Mouse (Mus musculus): ENCODE measurements around the gene Csdc2. TPM values are rescaled to one million over a fixed set of nuclear protein-coding genes. Genes with fewer than 3 reads are reported as not detected.

The Csdc2 gene
- polyA plus RNA-seq, 1 experiment: 4.9 TPM

DNA sequence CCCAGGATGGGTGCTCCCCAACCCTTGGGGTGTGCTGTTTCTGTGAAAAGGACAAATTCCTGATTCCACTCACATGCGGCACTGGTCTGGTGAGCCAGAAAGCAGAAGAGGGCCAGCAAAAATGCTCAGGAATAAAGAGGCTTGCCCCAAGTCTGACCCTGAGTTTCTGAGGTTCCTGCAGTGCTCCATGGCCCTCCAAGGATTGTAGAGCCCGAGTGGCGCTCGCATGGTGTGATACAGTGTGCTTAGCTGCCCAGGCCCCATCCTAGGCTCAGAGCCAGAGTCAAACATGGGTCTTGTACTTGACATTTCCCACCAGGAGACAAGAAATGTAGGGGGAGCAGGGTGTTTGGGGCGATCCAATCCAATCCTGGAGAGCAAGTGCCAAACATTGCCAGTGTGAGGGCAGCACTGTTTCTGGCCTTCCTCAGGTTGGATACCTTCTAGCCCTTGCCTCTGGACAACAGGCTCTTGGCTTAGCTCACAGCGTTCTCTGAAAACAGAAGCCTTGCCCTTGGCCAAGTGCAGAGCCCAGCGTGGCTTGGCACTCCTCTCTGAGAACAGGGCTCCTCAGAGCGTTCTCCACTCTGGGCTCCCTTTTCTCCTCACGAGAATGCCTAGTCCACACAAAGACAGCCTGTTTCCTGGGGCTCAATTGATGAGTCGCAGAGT lies 15.9 kb upstream of the Csdc2 start:
- Histone ChIP-seq H3K27ac (ENCODE audit: insufficient read depth, low read length) (no peak overlapping the region), H3K4me3 (ENCODE audit: low read depth, low read length) (no peak overlapping the region), H3K9me3 (replicated peaks; ENCODE audit: control insufficient read depth, insufficient read depth, low read length, poor library complexity, severe bottlenecking) (no peaks in the 10 kb centered on the region), H3K4me1 (ENCODE audit: control insufficient read depth, insufficient read depth, low read length) (no peaks in the 10 kb centered on the region), H3K36me3 (ENCODE audit: control insufficient read depth, insufficient read depth, low read length, poor library complexity, severe bottlenecking) (peaks cover 3% of the 10 kb centered on the region; the same call in 1 of the 2 replicates), H3K9ac (ENCODE audit: low read depth, poor library complexity, severe bottlenecking) (no peak overlapping the region), H3K27me3 (ENCODE audit: control insufficient read depth, insufficient read depth, low read length, poor library complexity, severe bottlenecking) (no peaks in the 10 kb centered on the region)
- TF ChIP-seq EP300 (IDR thresholded peaks at IDR 0.05; ENCODE audit: insufficient read depth, low read depth, low read length) (no peak), POLR2A (IDR thresholded peaks at IDR 0.05; ENCODE audit: insufficient read depth, low read length) (no peak), CTCF (IDR thresholded peaks at IDR 0.05; ENCODE audit: low read depth, low read length) (no peak)

DNA sequence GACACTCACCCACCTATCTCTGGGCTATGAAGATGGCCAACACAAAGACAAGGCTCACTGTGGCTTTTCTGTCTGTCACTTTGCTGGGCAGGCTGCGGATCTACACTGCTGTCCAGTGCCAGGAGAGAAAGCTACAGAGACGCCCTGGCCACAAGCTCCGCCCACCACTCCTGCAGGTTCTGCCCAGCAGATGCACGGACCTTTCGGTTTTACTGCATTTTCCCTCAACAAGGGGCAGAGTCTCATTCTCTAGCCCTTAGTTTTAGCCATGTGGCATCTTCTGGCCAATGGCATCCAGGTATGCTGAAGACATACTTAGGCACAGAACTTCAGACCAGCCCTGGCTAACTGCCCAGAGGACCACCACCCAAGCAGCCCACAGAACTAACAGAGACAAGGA lies 15.3 kb upstream of the Csdc2 start:
- no peaks in the 10 kb centered on the region for H3K36me3 ChIP-seq (ENCODE audit: control insufficient read depth, insufficient read depth, low read length, poor library complexity, severe bottlenecking)
- H3K27me3 ChIP-seq (ENCODE audit: control insufficient read depth, insufficient read depth, low read length, poor library complexity, severe bottlenecking): no peaks in the 10 kb centered on the region
- TF ChIP-seq CTCF (IDR thresholded peaks at IDR 0.05; ENCODE audit: low read depth, low read length) (no peak), POLR2A (IDR thresholded peaks at IDR 0.05; ENCODE audit: insufficient read depth, low read length) (no peak)
- H3K9me3 ChIP-seq (replicated peaks; ENCODE audit: control insufficient read depth, insufficient read depth, low read length, poor library complexity, severe bottlenecking): no peaks in the 10 kb centered on the region
- no peak overlapping the region for H3K27ac ChIP-seq (ENCODE audit: insufficient read depth, low read length)
- no peaks in the 10 kb centered on the region for H3K4me1 ChIP-seq (ENCODE audit: control insufficient read depth, insufficient read depth, low read length)
- no peak overlapping the region for H3K4me3 ChIP-seq (ENCODE audit: low read depth, low read length)
- no peak overlapping the region for H3K9ac ChIP-seq (ENCODE audit: low read depth, poor library complexity, severe bottlenecking)

DNA sequence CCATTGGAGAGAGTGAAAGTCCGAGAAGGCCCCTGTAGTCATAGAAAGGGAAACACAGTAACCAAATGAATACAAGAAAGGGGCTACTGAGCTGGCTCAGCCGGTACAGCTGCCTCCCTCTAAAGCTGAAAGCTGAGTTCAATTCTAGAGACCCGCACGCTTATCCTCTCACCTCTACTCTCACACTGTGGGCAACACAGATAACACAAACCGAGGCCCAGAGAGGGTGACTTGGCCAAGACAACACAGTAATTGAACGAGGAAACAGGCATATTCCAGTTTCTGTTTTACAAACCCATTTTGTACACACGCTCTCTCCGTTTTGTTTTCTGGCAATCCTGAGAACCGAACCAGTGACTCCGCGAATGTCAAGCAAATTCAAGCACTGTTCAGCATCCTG lies 11.6 kb upstream of the Csdc2 start:
- Histone ChIP-seq H3K36me3 (ENCODE audit: control insufficient read depth, insufficient read depth, low read length, poor library complexity, severe bottlenecking) (no peaks in the 10 kb centered on the region), H3K4me1 (ENCODE audit: control insufficient read depth, insufficient read depth, low read length) (no peaks in the 10 kb centered on the region), H3K4me3 (ENCODE audit: low read depth, low read length) (peak overlapping the region; percentile 77), H3K27ac (ENCODE audit: insufficient read depth, low read length) (no peak overlapping the region), H3K27me3 (ENCODE audit: control insufficient read depth, insufficient read depth, low read length, poor library complexity, severe bottlenecking) (no peaks in the 10 kb centered on the region), H3K9me3 (replicated peaks; ENCODE audit: control insufficient read depth, insufficient read depth, low read length, poor library complexity, severe bottlenecking) (no peaks in the 10 kb centered on the region), H3K9ac (ENCODE audit: low read depth, poor library complexity, severe bottlenecking) (peak overlapping the region; percentile 89)
- TF ChIP-seq CTCF (IDR thresholded peaks at IDR 0.05; ENCODE audit: low read depth, low read length) (no peak), EP300 (IDR thresholded peaks at IDR 0.05; ENCODE audit: insufficient read depth, low read depth, low read length) (no peak), POLR2A (IDR thresholded peaks at IDR 0.05; ENCODE audit: insufficient read depth, low read length) (no peak)

DNA sequence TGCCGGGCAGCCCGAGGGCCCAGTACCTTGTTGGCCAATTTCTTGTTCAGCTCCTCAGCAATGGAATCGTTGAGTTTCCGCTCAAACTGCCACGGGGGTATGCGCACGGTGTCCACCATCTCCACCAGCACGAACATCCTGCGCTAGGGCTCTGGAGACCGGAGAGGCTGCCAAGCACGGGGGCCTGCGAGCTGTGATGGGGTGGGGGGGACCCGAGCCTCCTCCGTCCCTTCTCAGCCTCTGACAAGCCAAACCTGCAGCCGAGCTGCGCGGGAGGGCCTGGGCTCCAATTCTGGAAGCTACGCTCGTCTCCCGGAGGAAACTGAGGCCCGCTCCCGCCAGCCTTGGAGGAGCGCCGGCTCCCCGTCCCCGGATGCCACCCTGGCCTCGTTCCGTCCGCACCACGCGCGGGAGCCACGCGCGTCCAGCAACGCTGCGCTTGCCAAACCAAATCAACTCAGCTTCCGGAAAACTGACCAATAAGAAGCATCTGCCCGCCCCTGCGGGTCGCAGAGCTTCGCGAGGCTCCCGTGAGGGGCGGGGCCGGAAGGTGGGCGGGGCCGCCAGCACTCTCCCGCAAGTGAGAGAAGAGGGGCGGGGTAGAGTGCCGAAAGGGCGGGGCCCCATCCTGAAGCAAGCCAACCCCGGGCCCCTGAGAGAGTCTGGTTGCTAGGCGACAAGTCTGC lies 10.7 kb upstream of the Csdc2 start, which contains the start of gene Polr3h:
Gene Polr3h, minus strand, starts transcription at position 481 of the 686 bp plus-strand sequence.
- H3K36me3 ChIP-seq (ENCODE audit: control insufficient read depth, insufficient read depth, low read length, poor library complexity, severe bottlenecking): no peaks in the 10 kb centered on the region

DNA sequence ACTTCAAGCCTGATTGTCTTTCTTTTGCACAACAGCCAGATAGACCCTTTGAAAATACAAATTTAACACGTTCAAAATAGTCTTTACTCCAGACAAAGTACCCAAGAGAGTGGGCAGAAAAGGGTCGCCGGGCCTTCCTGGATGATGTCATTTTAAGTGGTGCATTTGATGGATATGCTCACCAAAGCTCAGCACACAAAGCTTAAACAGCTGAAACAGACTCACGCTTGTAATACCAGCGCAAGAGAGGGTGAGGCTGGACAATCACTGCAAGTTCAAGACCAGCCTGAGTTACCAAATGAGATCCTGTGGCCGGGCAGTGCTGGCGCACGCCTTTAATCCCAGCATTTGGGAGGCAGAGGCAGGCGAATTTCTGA lies 10.1 kb upstream of the Csdc2 start:
- H3K36me3 ChIP-seq (ENCODE audit: control insufficient read depth, insufficient read depth, low read length, poor library complexity, severe bottlenecking): no peaks in the 10 kb centered on the region
- no peaks in the 10 kb centered on the region for H3K27me3 ChIP-seq (ENCODE audit: control insufficient read depth, insufficient read depth, low read length, poor library complexity, severe bottlenecking)
- H3K4me3 ChIP-seq (ENCODE audit: low read depth, low read length): no peak overlapping the region
- no peaks in the 10 kb centered on the region for H3K9me3 ChIP-seq (replicated peaks; ENCODE audit: control insufficient read depth, insufficient read depth, low read length, poor library complexity, severe bottlenecking)
- no peaks in the 10 kb centered on the region for H3K4me1 ChIP-seq (ENCODE audit: control insufficient read depth, insufficient read depth, low read length)
- H3K9ac ChIP-seq (ENCODE audit: low read depth, poor library complexity, severe bottlenecking): no peak overlapping the region
- TF ChIP-seq EP300 (IDR thresholded peaks at IDR 0.05; ENCODE audit: insufficient read depth, low read depth, low read length) (no peak), CTCF (IDR thresholded peaks at IDR 0.05; ENCODE audit: low read depth, low read length) (no peak), POLR2A (IDR thresholded peaks at IDR 0.05; ENCODE audit: insufficient read depth, low read length) (no peak)
- no peak overlapping the region for H3K27ac ChIP-seq (ENCODE audit: insufficient read depth, low read length)

More for the DNA sequence above, 10.7 kb upstream of the Csdc2 start, which contains the start of gene Polr3h:
- H3K27me3 ChIP-seq (ENCODE audit: control insufficient read depth, insufficient read depth, low read length, poor library complexity, severe bottlenecking): no peaks in the 10 kb centered on the region
- TF ChIP-seq POLR2A (IDR thresholded peaks at IDR 0.05; ENCODE audit: insufficient read depth, low read length) (peak; percentile 38), EP300 (IDR thresholded peaks at IDR 0.05; ENCODE audit: insufficient read depth, low read depth, low read length) (no peak)
- no peaks in the 10 kb centered on the region for H3K9me3 ChIP-seq (replicated peaks; ENCODE audit: control insufficient read depth, insufficient read depth, low read length, poor library complexity, severe bottlenecking)
- no peaks in the 10 kb centered on the region for H3K4me1 ChIP-seq (ENCODE audit: control insufficient read depth, insufficient read depth, low read length)
- peak within 1 kb of the TSS; percentile 89 for H3K9ac ChIP-seq (ENCODE audit: low read depth, poor library complexity, severe bottlenecking)
- H3K4me3 ChIP-seq (ENCODE audit: low read depth, low read length): peak within 1 kb of the TSS; percentile 77
- H3K27ac ChIP-seq (ENCODE audit: insufficient read depth, low read length): no peak within 1 kb of the TSS

DNA sequence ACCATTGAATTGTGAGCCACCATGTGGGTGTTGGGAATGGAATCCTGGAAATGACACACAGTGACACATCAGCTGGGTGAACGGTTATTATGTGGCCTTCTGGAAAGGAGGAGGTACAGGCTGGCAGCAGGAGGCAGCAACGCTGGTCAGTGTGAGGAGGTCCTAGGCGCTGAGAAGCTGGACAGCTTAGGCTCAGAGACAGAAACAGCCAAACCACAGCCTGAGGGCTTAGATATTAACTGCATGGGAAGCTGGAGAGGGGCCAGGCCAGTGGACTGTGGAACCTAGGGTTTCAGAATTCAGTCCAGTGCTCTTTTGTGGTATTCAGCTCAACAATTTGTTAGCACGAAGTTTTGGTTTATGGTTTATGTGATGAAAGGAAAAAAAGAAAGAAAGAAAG lies 8.8 kb upstream of the Csdc2 start:
- Histone ChIP-seq H3K4me3 (ENCODE audit: low read depth, low read length) (no peak overlapping the region), H3K9ac (ENCODE audit: low read depth, poor library complexity, severe bottlenecking) (no peak overlapping the region), H3K27me3 (ENCODE audit: control insufficient read depth, insufficient read depth, low read length, poor library complexity, severe bottlenecking) (no peaks in the 10 kb centered on the region), H3K4me1 (ENCODE audit: control insufficient read depth, insufficient read depth, low read length) (no peaks in the 10 kb centered on the region), H3K36me3 (ENCODE audit: control insufficient read depth, insufficient read depth, low read length, poor library complexity, severe bottlenecking) (no peaks in the 10 kb centered on the region), H3K27ac (ENCODE audit: insufficient read depth, low read length) (no peak overlapping the region), H3K9me3 (replicated peaks; ENCODE audit: control insufficient read depth, insufficient read depth, low read length, poor library complexity, severe bottlenecking) (no peaks in the 10 kb centered on the region)
- TF ChIP-seq CTCF (IDR thresholded peaks at IDR 0.05; ENCODE audit: low read depth, low read length) (no peak), POLR2A (IDR thresholded peaks at IDR 0.05; ENCODE audit: insufficient read depth, low read length) (no peak), EP300 (IDR thresholded peaks at IDR 0.05; ENCODE audit: insufficient read depth, low read depth, low read length) (no peak)
